Mouse (Mus musculus) midbrain, embryonic 15.5 days (tissue): Measurements from ENCODE around the gene Slc39a2. TPM values are rescaled to one million over a fixed set of nuclear protein-coding genes. Genes with fewer than 3 reads are reported as not detected.

Experiments
- ATAC-seq: fragments of 200-750 bp; cut with Nextera tagmentation; replicated peaks from 2 replicates; pipeline ENCODE4 v1.8.0; 2017; ENCODE audit warnings: moderate TSS enrichment
- H3K27ac ChIP-seq: fragments of 300-500 bp; sonication (generic); 2 replicates; pipeline ENCODE4 v1.5.1; 2015; ENCODE audit warnings: mild to moderate bottlenecking, inconsistent platforms
- H3K27me3 ChIP-seq: fragments of 300-500 bp; sonication (generic); replicated peaks from 2 replicates; pipeline ENCODE4 v1.6.1; 2015; ENCODE audit warnings: inconsistent platforms
- H3K36me3 ChIP-seq: fragments of 300-500 bp; sonication (generic); replicated peaks from 2 replicates; pipeline ENCODE4 v1.6.1; 2015; ENCODE audit warnings: inconsistent platforms
- H3K4me1 ChIP-seq: fragments of 300-500 bp; sonication (generic); 2 replicates; pipeline ENCODE4 v1.6.1; 2015; ENCODE audit warnings: inconsistent platforms
- H3K4me2 ChIP-seq: fragments of 300-500 bp; sonication (generic); 2 replicates; pipeline ENCODE4 v1.6.1; 2015; ENCODE audit warnings: inconsistent platforms, mild to moderate bottlenecking, moderate library complexity
- H3K4me3 ChIP-seq: fragments of 300-500 bp; sonication (generic); 2 replicates; pipeline ENCODE4 v1.5.1; 2015; ENCODE audit warnings: mild to moderate bottlenecking, inconsistent platforms
- H3K9ac ChIP-seq: fragments of 300-500 bp; sonication (generic); 2 replicates; pipeline ENCODE4 v1.6.1; 2015; ENCODE audit warnings: mild to moderate bottlenecking, inconsistent platforms
- H3K9me3 ChIP-seq: fragments of 300-500 bp; sonication (generic); 2 replicates; pipeline ENCODE4 v1.6.1; 2016; ENCODE audit warnings: inconsistent platforms
- WGBS: fragments of 180-500 bp; shearing (Covaris S2); methylation state at CpG from one replicate; pipeline ENCODE4 v1.1.7; 2015; ENCODE audit warnings: mixed read lengths; 5-methylcytosine and 5-hydroxymethylcytosine counted together
- polyA plus RNA-seq: library from polyadenylated mRNA; unstranded; fragments of >200 nt; fragmentation: Nextera tagmentation; extraction: Ambion mirVana; gene quantifications from 2 replicates; pipeline ENCODE4 v1.2.1, GENCODE M21; 2015

The Slc39a2 gene
- polyA plus RNA-seq, 1 experiment from 2014 or later, result 3.0 TPM

GRCm38 (mm10) chr14:51943336-51943735 lies 50.6 kb downstream of the Slc39a2 start:
- H3K4me3 ChIP-seq, result no peak overlapping the region
- H3K27ac ChIP-seq, result no peak overlapping the region
- H3K36me3 ChIP-seq, result no peaks in the 10 kb centered on the region
- WGBS, result 81% methylated on average over 6 of the region's 6 CpGs
- H3K9ac ChIP-seq, result no peak overlapping the region
- H3K4me2 ChIP-seq, result no peak overlapping the region
- H3K9me3 ChIP-seq, result no peaks in the 10 kb centered on the region
- H3K27me3 ChIP-seq, result no peaks in the 10 kb centered on the region
- H3K4me1 ChIP-seq, result no peaks in the 10 kb centered on the region
- ATAC-seq, result no peak

Other genes starting within 250 kb of the Slc39a2 start
- not detected in 2 replicates for gene Gm17079, start 197.4 kb upstream of the Slc39a2 start, polyA plus RNA-seq
- gene Gm5800, start 175.7 kb upstream of the Slc39a2 start, polyA plus RNA-seq, result not detected in 2 replicates
- not detected in 2 replicates for gene Ang4, start 119.3 kb upstream of the Slc39a2 start, polyA plus RNA-seq
- not detected in 2 replicates for gene AY358078, start 92.8 kb upstream of the Slc39a2 start, polyA plus RNA-seq
- gene Ear6, start 39.2 kb upstream of the Slc39a2 start, polyA plus RNA-seq, result not detected in 2 replicates
- gene Mettl17, start 8.0 kb upstream of the Slc39a2 start, polyA plus RNA-seq, result 99.3 and 100 TPM in 2 replicates
- 170 and 196 TPM in 2 replicates for gene Ndrg2, start 21.3 kb downstream of the Slc39a2 start, polyA plus RNA-seq
- gene Tppp2, start 25.5 kb downstream of the Slc39a2 start, polyA plus RNA-seq, result not detected in 2 replicates
- not detected in 2 replicates for gene Rnase13, start 29.9 kb downstream of the Slc39a2 start, polyA plus RNA-seq
- gene Arhgef40, start 91.8 kb downstream of the Slc39a2 start, polyA plus RNA-seq, result 89.2 and 90.9 TPM in 2 replicates
- 0.50 and 0.78 TPM in 2 replicates for gene Tmem253, start 122.8 kb downstream of the Slc39a2 start, polyA plus RNA-seq
- 45.9 and 54.5 TPM in 2 replicates for gene Zfp219, start 127.8 kb downstream of the Slc39a2 start, polyA plus RNA-seq
- not detected in 2 replicates for gene Olfr221, start 149.6 kb downstream of the Slc39a2 start, polyA plus RNA-seq
- gene Hnrnpc, start 211.1 kb downstream of the Slc39a2 start, polyA plus RNA-seq, result 480 and 482 TPM in 2 replicates
- 51.3 and 53.3 TPM in 2 replicates for gene Rpgrip1, start 217.8 kb downstream of the Slc39a2 start, polyA plus RNA-seq